Mouse (Mus musculus) lung, postnatal 0 days (tissue): Measurements from ENCODE around the gene Gm6217.

Source experiments
- CTCF ChIP-seq: IDR thresholded peaks from 2 replicates; pipeline ENCODE4 v1.5.1; 2016; ENCODE audit warnings: antibody characterized with exemption, mild to moderate bottlenecking
- EP300 ChIP-seq: IDR thresholded peaks from 2 replicates; pipeline ENCODE4 v1.6.1; 2016; ENCODE audit warnings: antibody characterized with exemption, mild to moderate bottlenecking, control low read depth

- no peak for TF ChIP-seq CTCF
- no peak for TF ChIP-seq EP300
These were observed 7.5 kb upstream of the Gm6217 start for GRCm38 (mm10) chr1:82938666-82939065.
